Mouse (Mus musculus) hindbrain, embryonic 13.5 days (tissue): ENCODE measurements around the gene Plekhg5. TPM values are rescaled to one million over a fixed set of nuclear protein-coding genes. Genes with fewer than 3 reads are reported as not detected.

Experiments
- polyA plus RNA-seq: library from polyadenylated mRNA; unstranded; fragments of >200 nt; fragmentation: Nextera tagmentation; extraction: Ambion mirVana; gene quantifications from 2 replicates; pipeline ENCODE4 v1.2.1, GENCODE M21; 2015

Plekhg5 gene
- polyA plus RNA-seq, 1 experiment from 2014 or later = 10.2 TPM

Other genes with a start within 250 kb of the Plekhg5 start
- gene Camta1, start 210.6 kb upstream of the Plekhg5 start, polyA plus RNA-seq = 159 and 162 TPM in 2 replicates
- 84.3 and 86.5 TPM in 2 replicates for gene Dnajc11, start 138.8 kb upstream of the Plekhg5 start, polyA plus RNA-seq
- 35.9 and 36.7 TPM in 2 replicates for gene Thap3, start 83.5 kb upstream of the Plekhg5 start, polyA plus RNA-seq
- 18.4 and 20.0 TPM in 2 replicates for gene Phf13, start 76.2 kb upstream of the Plekhg5 start, polyA plus RNA-seq
- 3.2 and 3.7 TPM in 2 replicates for gene Klhl21, start 63.7 kb upstream of the Plekhg5 start, polyA plus RNA-seq
- gene Zbtb48, start 44.8 kb upstream of the Plekhg5 start, polyA plus RNA-seq = 17.1 and 19.6 TPM in 2 replicates
- gene Tas1r1, start 33.9 kb upstream of the Plekhg5 start, polyA plus RNA-seq = 1.5 and 1.6 TPM in 2 replicates
- gene Nol9, start 33.2 kb upstream of the Plekhg5 start, polyA plus RNA-seq = 23.3 and 25.8 TPM in 2 replicates
- gene Tnfrsf25, start 43.4 kb downstream of the Plekhg5 start, polyA plus RNA-seq = 1.00 and 1.3 TPM in 2 replicates
- gene Espn, start 79.9 kb downstream of the Plekhg5 start, polyA plus RNA-seq = 0.09 and 0.22 TPM in 2 replicates
- gene Hes2, start 86.4 kb downstream of the Plekhg5 start, polyA plus RNA-seq = 0.34 and 1.8 TPM in 2 replicates
- 269 and 299 TPM in 2 replicates for gene Acot7, start 105.6 kb downstream of the Plekhg5 start, polyA plus RNA-seq
- 9.0 and 9.3 TPM in 2 replicates for gene Gpr153, start 201.7 kb downstream of the Plekhg5 start, polyA plus RNA-seq
- gene Hes3, start 219.2 kb downstream of the Plekhg5 start, polyA plus RNA-seq = 0.38 and 0.79 TPM in 2 replicates
- 17.2 and 18.4 TPM in 2 replicates for gene Icmt, start 224.7 kb downstream of the Plekhg5 start, polyA plus RNA-seq
- 5.2 and 7.7 TPM in 2 replicates for gene Rnf207, start 246.5 kb downstream of the Plekhg5 start, polyA plus RNA-seq